Mouse (Mus musculus) large intestine, adult 2 months (tissue): ENCODE results near the gene Iqcf1. TPM values are rescaled to one million over a fixed set of nuclear protein-coding genes. Genes with fewer than 3 reads are reported as not detected.
"Not testable (repeated sequence)": the region's sequence is repeated elsewhere in the genome, so short reads cannot be mapped to it uniquely, and the experiment has no call there.

Experiments used
- DNase-seq: peaks from one replicate; pipeline ENCODE4 v3.0.0-alpha.2; 2012; ENCODE audit warnings: low read depth, low spot score
- WGBS: fragments of 180-500 bp; shearing (Covaris S2); methylation state at CpG from one replicate; pipeline ENCODE4 v1.1.7; 2018; 5-methylcytosine and 5-hydroxymethylcytosine counted together
- polyA plus RNA-seq: library from polyadenylated mRNA; depleted of rRNA; stranded (reverse); fragments of >200 nt; gene quantifications from 2 replicates; pipeline ENCODE4 v1.2.3, GENCODE M21; 2012

Iqcf1 gene
- polyA plus RNA-seq, 1 experiment: not detected

DNA sequence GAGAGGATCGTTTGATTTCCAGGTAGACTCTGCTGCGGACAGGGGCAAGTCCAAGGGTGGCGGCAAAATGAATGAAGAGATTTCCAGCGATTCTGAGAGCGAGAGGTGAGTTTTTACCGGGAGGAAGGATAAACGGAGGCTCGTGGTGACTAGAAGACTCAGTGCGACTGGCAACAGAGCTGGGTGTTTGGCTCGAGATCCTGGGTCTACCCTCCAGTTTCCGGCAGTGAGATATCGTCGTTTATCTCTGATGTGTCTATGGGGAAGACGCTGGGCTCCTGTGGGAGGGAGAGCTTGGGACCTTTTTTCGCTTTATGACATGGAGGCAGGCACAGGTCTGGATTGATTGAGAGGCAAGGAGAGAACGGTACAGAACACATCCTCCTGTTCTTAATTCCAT is 22.1 kb upstream of the Iqcf1 start:
- 0% methylated on average over 16 of the region's 16 CpGs for WGBS
- DNase-seq: no peak

DNA sequence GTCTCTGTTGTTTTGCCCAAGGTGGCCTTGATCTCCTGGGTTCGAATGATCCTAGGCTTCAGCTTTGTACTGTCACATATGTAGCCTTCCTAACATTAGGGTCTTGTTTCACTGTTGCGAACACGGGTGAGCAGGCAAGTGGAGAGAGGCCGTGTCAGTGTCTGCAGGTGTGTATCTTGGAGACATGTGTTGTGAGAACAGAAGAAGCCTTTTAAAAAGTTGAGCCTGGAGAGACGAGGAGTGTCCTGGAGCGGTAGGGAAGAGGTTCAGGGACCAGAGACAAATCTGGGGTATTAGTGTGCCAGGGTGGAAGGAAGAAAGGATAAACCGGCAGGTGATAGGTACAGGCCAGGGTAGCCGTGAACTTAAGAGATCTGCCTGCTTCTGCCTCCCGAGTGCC is 21.7 kb upstream of the Iqcf1 start:
- DNase-seq: no peak
- WGBS: 59% methylated on average over 9 of the region's 9 CpGs

DNA sequence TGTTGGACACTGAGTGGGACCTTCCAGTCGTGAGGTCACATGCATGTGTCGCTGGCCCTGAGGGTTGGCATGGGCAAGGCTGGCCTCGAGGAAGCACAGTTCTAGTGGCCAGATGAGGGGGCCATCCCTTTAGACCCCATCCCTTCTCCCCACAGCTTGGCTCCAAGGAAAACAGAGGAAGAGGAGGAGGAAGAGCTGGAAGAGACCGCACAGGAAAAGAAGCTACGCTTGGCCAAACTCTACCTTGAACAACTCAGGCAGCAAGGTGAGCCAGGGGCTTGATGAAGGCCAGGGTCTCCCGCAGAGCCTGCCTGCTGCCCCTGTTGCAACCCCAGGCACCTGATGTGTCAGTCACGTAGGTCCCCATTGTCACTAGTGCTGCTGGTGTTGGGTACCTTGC is 19.2 kb upstream of the Iqcf1 start:
- no peak for DNase-seq
- WGBS: 90% methylated on average over 7 of the region's 7 CpGs

DNA sequence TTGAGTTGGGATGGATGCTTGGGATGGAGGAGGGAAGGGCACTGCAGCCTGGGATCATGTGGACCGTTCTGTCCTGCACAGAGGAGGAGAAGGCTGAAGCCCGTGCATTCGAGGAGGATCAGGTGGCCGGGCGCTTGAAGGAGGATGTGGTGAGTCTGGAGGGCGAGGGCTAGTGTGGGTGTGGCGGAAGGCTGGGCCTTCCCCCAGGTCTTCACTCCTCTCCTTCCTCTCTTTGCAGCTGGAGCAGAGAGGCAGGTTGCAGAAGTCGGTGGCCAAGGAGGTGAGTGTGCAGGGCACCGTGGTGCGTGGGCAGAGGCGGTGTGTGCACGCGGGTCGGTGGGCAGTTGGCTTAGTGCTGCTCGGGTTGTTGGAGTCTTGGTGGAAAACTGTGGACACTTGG is 18.7 kb upstream of the Iqcf1 start:
- no peak for DNase-seq
- WGBS: 82% methylated on average over 15 of the region's 15 CpGs

DNA sequence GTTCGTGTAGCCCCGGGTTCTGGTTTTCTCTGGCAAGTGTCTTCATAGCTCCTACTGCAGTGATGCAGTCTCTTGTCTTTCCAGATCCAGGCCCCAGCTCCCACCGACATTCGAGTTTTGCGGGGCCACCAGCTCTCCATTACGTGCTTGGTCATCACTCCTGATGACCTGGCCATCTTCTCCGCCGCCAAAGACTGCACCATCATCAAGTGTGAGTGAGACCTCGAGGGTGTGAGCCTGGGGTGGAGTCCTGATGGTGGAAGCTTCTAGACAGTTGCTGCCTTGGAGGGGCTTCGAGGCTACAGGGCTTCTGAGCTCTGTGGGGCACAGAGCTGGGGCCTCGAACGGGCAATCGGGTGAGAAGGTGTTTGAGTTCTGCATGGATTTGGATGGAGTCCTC is 18.1 kb upstream of the Iqcf1 start:
- no peak for DNase-seq
- WGBS: 95% methylated on average over 13 of the region's 13 CpGs

DNA sequence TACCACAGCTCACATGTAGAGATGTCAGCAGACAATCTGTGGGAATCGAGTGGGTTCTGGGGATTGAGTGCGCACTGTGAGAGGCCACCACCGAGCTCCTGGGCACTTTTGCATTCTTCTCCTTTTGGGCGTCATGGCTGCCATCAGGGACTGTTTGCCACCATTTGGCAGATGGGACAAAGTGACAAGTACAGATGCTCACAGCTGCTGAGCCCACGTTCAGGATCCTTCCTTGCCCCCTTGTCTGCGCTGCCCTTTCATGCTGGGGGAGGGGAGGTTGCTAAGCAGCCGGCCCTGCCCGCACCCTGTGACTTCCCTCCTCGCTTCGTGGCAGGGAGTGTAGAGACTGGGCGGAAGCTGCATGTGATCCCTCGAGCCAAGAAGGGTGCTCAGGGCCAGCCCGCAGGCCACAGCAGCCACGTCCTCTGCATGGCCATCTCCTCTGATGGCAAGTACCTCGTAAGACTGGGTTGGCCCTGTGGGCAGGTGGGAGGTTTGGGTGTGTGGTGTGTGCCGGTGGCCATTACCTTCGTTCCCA is 17.1 kb upstream of the Iqcf1 start:
- DNase-seq: no peak

DNA sequence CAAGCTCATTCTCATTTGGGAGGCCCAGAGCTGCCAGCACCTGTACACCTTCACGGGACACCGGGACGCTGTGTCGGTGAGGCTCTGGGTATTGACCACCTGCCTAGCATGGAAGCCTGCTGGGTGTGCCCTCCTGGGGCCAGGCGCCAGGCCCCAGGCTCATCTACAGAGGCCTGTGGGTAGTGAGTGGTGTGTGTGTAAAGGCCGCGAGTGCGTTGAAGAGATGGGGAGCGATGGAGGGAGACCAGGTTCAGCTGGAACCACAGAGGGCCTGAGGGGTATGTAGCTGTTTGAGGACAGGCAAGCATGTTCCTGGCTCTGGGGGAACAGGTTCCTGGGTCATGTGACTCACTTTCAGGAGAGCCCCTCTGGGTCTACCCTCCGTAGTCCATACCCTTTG is 16.6 kb upstream of the Iqcf1 start:
- 95% methylated on average over 10 of the region's 10 CpGs for WGBS

More for the DNA sequence above, 17.1 kb upstream of the Iqcf1 start:
- WGBS: 89% methylated on average over 17 of the region's 17 CpGs

DNA sequence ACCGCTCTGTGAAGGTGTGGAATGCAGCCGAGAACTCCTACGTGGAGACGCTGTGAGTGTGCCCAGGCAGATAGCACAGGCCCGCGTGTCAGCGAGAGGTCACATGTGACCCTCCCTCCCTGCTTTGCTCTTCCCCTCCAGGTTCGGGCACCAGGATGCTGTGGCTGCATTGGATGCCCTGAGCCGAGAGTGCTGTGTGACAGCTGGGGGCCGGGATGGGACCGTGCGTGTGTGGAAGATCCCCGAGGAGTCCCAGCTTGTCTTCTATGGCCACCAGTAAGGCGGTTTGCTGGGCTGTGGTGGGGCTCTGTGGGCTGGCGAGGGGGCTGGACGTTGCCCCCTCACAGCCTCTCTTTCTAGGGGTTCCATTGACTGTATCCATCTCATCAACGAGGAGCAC is 16.2 kb upstream of the Iqcf1 start:
- 93% methylated on average over 17 of the region's 17 CpGs for WGBS
- no peak for DNase-seq

More for the DNA sequence above, 16.6 kb upstream of the Iqcf1 start:
- DNase-seq: no peak

DNA sequence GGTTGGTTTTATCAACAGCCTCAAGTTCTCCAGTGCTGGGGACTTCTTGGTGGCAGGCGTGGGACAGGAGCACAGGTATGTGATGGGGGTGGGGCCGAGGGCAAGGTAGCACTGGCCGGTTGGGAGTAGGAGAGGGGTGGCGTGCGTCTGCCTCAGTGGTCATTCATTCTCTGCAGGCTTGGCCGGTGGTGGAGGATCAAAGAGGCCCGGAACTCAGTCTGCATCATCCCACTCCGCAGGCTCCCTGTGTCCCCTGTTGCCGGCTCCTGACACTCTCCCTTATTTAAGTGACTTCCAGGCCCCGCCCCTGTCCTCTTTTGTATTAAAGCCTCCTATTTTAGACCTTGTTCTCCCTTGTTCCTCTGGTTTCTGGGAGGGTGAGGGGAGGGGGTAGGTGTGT is 14.7 kb upstream of the Iqcf1 start:
- no peak for DNase-seq
- WGBS: 88% methylated on average over 10 of the region's 10 CpGs

DNA sequence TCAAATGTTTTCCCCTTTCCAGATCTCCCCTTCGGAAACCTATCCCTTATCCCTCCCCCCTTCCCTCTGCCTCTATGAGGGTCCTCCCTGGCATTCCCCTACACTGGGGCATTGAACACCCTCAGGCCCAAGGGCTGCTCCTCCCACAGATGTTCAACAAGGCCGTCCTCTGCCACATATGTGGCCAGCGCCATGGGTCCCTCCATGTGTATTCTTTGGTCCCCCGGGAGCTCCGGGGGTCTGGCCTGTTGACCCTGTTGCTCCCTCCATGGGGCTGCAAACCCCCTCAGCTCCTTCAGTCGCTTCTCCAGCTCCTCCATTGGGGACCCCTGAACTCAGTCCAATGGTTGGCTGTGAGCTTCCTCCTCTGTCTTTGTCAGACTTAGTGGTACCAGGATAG is 12.2 kb upstream of the Iqcf1 start:
- DNase-seq: not testable (repeated sequence)
- WGBS: 86% methylated on average over 6 of the region's 6 CpGs

DNA sequence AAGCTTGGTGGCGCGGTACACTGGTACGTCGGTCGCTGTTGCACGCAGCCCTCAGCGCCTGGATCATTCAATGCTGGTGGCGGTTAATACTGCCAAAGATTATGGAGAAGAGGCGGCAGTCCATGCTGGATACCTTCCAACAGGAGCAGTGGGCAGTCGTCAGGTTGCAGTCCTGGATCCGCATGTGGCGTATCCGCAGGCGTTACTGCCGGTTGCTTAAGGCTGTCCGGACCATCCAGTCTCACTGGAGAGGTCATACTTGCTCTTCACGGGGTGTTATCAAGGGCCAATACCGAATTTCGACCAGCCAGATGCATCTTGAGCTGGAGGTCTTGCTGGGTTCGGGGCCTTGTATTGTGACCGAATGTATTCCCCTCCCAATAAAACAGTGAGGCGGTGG is 2.1 kb downstream of the Iqcf1 start:
- WGBS: 85% methylated on average over 22 of the region's 22 CpGs
- DNase-seq: no peak

DNA sequence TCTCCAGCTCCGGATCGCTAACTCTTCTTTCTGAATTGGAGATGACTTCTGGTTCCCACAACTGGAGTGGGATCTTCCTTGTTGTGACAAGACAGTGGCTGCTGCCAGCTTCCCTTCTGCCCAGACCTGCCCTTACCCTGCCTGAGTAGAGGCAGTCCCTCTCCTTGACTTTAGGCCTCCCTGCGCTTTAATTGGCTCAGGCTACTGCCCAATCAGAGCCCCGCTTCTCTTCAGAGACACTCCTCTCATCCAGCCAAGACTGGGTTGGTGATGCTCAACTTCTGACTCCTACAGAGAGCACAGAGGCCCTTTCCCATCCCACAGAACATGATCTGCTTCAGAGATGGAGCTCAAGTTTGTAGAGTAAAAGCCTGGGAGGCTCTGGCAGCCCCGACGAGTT is 4.5 kb downstream of the Iqcf1 start:
- WGBS: 81% methylated on average over 6 of the region's 6 CpGs
- no peak for DNase-seq

DNA sequence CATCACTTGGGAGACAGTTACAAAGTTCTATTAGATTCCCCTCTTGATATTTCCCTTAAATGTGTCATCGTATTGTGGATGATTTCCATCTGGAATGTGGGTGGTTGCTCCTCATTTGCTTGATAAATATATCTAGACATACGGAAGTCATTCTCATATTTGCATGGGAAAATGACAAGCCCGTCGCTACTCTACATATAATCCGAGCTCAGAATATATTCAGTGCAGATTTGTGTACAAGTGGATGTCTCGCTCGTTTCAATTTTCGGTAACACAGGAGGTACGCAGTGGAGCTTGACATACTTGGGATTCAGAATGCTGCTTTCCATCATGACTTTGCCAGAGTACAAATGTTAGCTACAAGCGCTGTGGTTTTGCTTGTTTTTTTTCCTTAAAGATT is 9.6 kb downstream of the Iqcf1 start:
- 88% methylated on average over 10 of the region's 10 CpGs for WGBS

DNA sequence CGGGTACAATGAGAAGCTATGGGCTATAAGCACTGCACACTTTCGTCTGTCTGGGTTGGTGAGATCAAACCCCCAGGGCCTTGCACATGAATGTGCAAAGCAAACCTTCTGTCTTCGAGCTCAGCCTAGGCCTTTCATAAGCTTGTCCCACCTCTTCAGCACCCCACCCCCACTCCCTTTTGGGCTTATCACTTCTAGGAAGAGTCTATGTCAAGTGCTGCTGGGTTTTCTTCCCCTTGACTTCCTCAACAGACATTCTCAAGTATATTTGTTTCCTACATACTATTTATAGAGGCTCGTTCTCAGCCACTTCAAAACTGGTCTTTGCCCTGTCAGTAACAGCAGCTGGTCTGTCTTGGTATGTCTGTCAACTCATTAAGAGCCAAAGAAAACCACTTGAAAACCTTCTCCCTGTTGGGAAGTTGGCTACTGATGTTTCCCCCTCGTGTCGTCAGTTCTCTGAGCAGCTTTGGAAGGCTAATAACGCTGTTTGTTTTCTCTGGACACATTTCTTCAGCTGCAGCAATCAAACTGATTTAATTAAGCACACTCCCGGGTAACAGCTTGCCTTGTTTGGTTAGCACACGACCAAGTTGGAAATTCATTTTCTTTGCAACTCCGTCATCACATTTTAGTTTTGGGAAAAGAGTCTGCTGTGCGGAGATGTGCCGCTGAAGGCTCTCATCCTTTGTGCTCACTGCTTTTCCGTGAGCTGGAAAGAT is 13.1 kb downstream of the Iqcf1 start:
- 48% methylated on average over 13 of the region's 13 CpGs for WGBS

More for the DNA sequence above, 9.6 kb downstream of the Iqcf1 start:
- no peak for DNase-seq

DNA sequence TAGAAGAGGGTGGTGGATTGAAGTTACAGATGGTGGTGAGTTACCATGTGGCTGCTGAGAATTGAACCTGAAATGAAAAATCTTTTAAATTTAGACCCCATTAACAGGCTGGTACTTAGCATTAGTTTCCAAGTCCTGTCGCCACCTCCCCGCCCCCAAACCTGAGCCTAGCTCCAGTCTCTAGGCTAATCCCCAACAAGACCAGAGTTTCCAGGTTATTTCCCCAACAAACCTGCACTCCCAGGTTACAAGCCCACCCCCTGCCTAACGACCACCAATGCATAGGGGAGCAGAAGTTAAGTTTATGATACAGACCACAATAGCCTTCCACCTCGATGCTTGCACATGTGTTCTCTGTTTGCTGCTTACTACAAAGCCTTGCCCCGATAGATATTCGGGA is 13.8 kb downstream of the Iqcf1 start:
- no peak for DNase-seq
- 70% methylated on average over 6 of the region's 6 CpGs for WGBS

More for the DNA sequence above, 13.1 kb downstream of the Iqcf1 start:
- no peak for DNase-seq

DNA sequence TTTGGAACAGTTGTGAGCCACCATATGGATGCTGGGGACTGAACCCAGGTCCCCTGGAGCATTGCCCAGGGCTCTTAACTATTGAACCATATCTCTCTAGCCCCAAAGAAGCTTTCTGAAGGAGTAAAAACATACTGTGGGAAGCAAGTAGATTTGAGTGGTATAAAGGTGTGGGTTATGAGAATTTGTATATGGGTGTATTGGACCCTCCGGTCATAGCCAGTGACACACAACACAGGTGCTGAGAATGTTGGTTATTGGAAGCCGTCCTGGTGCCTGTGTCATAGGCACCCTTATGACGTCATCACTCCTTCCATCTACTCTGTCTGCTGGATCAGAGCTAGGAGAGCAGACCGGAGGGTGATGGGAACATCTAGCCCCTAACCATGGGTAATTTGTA is 14.5 kb downstream of the Iqcf1 start, which contains the start of gene Iqcf5:
Gene Iqcf5 (plus strand): TSS at position 301 of the 400 bp plus-strand sequence.
- WGBS: 79% methylated on average over 4 of the region's 4 CpGs
- no peak for DNase-seq

DNA sequence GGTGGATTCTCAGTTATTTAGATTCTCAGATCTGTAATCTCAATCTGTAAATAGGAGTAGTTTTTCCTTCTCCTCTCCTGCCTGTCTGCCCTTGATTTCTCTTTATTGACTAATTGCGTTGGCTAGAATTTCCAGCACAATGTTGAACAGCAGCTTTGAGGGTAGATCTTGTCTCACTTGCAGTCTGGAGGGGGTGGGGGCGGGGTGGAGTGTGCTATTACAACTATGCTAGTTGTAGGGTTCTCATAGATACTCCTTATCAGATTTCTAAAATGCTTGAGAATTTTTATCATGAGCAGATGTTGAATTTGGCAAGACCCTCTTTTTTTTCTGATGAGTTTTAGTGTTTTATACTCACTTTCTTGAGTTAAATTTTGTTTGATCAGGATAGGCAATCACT is 19.7 kb downstream of the Iqcf1 start:
- WGBS: 29% methylated on average over 2 of the region's 2 CpGs

DNA sequence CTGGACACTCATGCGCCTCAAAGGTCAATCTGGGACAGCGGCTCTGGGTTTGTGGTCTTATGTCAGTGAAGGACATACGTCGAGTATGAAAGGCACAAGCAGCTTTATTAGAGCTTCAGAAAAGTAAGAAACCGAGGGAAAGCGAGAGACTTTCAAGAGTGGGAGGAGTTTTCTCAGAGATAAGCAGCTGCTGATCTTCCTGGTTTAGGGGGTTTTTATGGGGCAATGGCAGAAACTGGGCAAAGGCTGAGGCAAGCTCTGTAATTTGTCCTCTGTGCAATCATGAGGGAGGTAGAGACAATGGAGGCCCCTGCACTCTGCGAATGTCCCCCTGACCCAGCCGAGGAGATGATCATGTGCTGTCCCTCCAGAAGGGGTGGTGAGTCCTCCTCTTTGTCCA is 20.1 kb downstream of the Iqcf1 start:
- 24% methylated on average over 8 of the region's 8 CpGs for WGBS
- no peak for DNase-seq

More for the DNA sequence above, 19.7 kb downstream of the Iqcf1 start:
- DNase-seq: no peak

DNA sequence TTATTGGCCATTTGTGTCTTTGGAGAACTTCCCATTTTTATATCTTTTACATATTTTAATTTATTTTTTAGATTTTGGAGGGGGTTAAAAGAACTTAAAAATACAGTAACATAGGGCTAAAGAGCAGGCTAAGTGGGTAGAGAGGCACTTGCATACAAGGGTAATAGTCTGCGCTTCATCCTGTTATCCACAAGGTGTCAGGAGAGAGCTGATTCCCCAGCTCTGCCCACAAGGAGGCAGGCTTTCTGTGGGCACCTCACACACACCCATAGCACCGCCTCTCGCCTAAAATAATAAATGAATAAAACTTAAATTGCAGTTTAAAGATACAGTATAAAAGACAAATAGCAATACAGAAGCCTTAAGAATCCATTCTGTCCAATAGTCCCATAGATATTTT is 32.1 kb downstream of the Iqcf1 start:
- DNase-seq: peak; percentile 19
- 10% methylated on average over 3 of the region's 3 CpGs for WGBS

DNA sequence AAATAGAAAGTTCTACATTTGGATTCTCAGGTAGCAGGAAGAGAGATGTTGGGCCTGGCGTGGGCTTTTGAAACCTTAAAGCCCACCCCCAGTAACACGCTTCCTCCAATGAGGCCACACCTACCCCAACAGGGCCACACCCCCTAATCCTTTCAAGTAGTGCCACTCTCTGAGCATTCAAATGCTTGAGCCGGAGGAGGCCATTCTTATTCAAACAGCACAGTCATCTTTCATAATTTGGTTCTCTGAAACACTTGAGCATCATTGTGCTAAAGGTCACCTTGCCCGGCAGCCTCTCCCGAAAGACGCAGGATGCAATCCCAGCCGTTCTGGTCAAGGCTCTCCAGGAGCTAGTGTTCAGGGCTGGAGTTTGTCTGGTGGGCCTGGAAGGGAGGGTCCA is 34.5 kb downstream of the Iqcf1 start:
- WGBS: 87% methylated on average over 7 of the region's 7 CpGs
- DNase-seq: no peak

DNA sequence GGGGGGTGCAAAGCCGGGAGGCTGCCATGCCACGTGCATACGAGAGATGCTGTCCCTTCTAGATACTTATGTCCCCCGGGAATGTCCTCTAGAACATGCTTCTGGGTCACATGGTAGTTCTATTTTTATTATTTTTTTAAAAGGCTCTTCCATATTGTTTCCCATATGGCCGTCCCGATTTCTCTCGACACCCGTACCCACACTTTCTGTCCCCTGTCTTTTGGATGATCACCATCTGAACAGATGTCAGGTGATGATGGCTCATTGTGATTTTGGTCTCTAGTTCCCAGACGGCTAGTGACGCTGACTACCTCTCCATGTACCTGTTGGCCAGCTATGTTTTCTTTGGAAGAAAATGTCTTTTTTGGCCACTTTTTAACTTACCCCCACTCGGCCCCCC is 35.2 kb downstream of the Iqcf1 start:
- no peak for DNase-seq
- WGBS: 87% methylated on average over 11 of the region's 11 CpGs
